Mouse (Mus musculus): ENCODE measurements around the gene Olfr56. TPM values are rescaled to one million over a fixed set of nuclear protein-coding genes. Genes with fewer than 3 reads are reported as not detected.

The Olfr56 gene
- polyA plus RNA-seq, 1 experiment from 2014 or later = not detected

GRCm38 (mm10) chr11:49086858-49087361, 108.2 kb downstream of the Olfr56 start:
- Histone ChIP-seq H3K36me3 (no peaks in the 10 kb centered on the region), H3K4me3 (no peak overlapping the region), H3K9ac (peak overlapping the region; percentile 73), H3K4me2 (peak overlapping the region; percentile 47), H3K4me1 (peaks cover 97% of the 10 kb centered on the region), H3K9me3 (replicated peaks) (no peaks in the 10 kb centered on the region), H3K27me3 (replicated peaks) (no peaks in the 10 kb centered on the region), H3K27ac (peak overlapping the region; percentile 94)
- no peak for ATAC-seq
- 70% methylated on average over 6 of the region's 6 CpGs for WGBS (ENCODE audit: insufficient replicate concordance)

- 18% methylated on average over 22 of the region's 22 CpGs for WGBS (ENCODE audit: insufficient replicate concordance)
- Histone ChIP-seq H3K9ac (peak overlapping the region; percentile 73), H3K27me3 (replicated peaks) (no peaks in the 10 kb centered on the region), H3K4me2 (peak overlapping the region; percentile 80), H3K27ac (peak overlapping the region; percentile 94), H3K36me3 (no peaks in the 10 kb centered on the region), H3K4me3 (peak overlapping the region; percentile 49), H3K9me3 (replicated peaks) (no peaks in the 10 kb centered on the region), H3K4me1 (peaks cover 97% of the 10 kb centered on the region)
- ATAC-seq = peak; percentile 93
Observed at GRCm38 (mm10) chr11:49087830-49088616, 109.3 kb downstream of the Olfr56 start.

DNA sequence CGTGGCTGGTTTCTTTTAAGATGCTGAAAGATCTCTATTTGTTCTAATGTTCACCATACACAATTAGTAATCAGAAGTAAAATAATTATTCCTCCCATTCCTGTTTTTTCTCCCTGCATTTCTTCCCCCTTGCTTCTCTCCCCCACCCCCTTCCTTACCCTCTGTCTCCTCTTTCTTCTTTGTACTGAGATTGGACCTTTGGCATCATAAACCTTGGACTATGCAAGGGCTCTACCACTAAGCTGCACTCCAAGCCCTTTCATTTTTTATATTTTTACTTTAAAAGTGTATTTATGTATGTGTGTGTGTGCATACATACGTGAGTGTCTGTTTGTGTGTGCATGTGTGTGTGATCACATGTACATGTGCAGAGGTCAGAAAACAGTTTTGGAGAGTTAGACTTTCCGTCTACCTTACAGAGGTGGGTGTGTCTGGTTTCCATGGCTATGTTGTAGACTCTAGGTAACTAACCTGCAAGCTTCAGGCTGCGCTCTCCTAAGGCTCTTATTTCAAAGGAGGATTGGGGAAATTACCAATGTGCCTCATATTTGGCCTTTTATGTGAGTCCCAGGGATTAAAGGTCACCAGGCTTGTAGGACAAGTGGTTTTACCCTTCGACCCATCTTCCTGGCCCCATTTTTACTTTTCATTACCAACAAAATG, 110.4 kb downstream of the Olfr56 start:
- H3K27me3 ChIP-seq (replicated peaks) = no peaks in the 10 kb centered on the region
- no peak overlapping the region for H3K9ac ChIP-seq
- H3K27ac ChIP-seq = peak overlapping the region; percentile 94
- peak overlapping the region; percentile 80 for H3K4me2 ChIP-seq
- ATAC-seq = no peak
- H3K4me3 ChIP-seq = peak overlapping the region; percentile 49
- WGBS (ENCODE audit: insufficient replicate concordance) = 69% methylated on average over 5 of the region's 5 CpGs
- peaks cover 93% of the 10 kb centered on the region for H3K4me1 ChIP-seq
- H3K36me3 ChIP-seq = no peaks in the 10 kb centered on the region
- H3K9me3 ChIP-seq (replicated peaks) = no peaks in the 10 kb centered on the region

GRCm38 (mm10) chr11:49089735-49090507, 111.2 kb downstream of the Olfr56 start:
- no peaks in the 10 kb centered on the region for H3K36me3 ChIP-seq
- peak overlapping the region; percentile 44 for H3K9ac ChIP-seq
- ATAC-seq = no peak
- no peaks in the 10 kb centered on the region for H3K9me3 ChIP-seq (replicated peaks)
- peaks cover 86% of the 10 kb centered on the region for H3K4me1 ChIP-seq
- H3K27me3 ChIP-seq (replicated peaks) = no peaks in the 10 kb centered on the region
- H3K4me3 ChIP-seq = no peak overlapping the region
- no peak overlapping the region for H3K4me2 ChIP-seq
- WGBS (ENCODE audit: insufficient replicate concordance) = 45% methylated on average over 3 of the region's 3 CpGs
- H3K27ac ChIP-seq = peak overlapping the region; percentile 71

- WGBS (ENCODE audit: insufficient replicate concordance) = 84% methylated on average over 5 of the region's 5 CpGs
- Histone ChIP-seq H3K4me2 (no peak overlapping the region), H3K27me3 (replicated peaks) (no peaks in the 10 kb centered on the region), H3K4me1 (peaks cover 80% of the 10 kb centered on the region), H3K9me3 (replicated peaks) (no peaks in the 10 kb centered on the region), H3K27ac (peak overlapping the region; percentile 71), H3K36me3 (no peaks in the 10 kb centered on the region), H3K9ac (peak overlapping the region; percentile 44; the same call in 1 of the 2 replicates), H3K4me3 (no peak overlapping the region)
- ATAC-seq = no peak
Observed at GRCm38 (mm10) chr11:49090551-49090950, 111.9 kb downstream of the Olfr56 start.

- no peak for ATAC-seq
- Histone ChIP-seq H3K9me3 (replicated peaks) (no peaks in the 10 kb centered on the region), H3K4me3 (no peak overlapping the region), H3K4me1 (peaks cover 74% of the 10 kb centered on the region), H3K4me2 (no peak overlapping the region), H3K27me3 (replicated peaks) (no peaks in the 10 kb centered on the region), H3K27ac (peak overlapping the region; percentile 71), H3K9ac (0 out of 2 replicates have a peak overlapping the region, but pooled peaks have one; percentile 23), H3K36me3 (no peaks in the 10 kb centered on the region)
- 53% methylated on average over 4 of the region's 4 CpGs for WGBS (ENCODE audit: insufficient replicate concordance)
Observed at GRCm38 (mm10) chr11:49091171-49091570, 112.5 kb downstream of the Olfr56 start.

DNA sequence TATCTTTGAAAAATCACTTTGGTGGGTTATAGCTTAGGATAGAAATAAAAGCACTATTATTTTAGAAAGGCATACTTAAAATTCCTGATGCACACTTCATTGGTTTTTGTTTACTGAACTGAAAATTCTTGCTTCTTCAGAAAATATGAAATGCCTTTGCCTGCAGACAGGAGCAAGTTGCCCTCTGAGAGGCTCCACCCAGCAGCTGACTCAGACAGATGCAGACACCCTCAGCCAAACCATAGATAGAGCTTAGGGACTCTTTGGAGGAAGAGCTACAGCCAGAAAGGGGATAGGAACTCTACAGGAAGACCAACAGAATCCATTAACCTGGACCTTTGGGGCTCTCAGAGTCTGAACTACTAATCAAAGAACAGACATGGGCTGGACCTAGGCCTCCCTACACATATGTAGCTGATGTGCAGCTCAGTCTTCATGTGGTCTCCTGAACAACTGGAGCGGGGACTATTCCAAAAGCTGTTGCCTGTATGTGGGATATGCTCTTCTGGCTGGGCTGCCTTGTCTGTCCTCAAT, 113.4 kb downstream of the Olfr56 start:
- no peak overlapping the region for H3K4me3 ChIP-seq
- no peak for ATAC-seq
- no peaks in the 10 kb centered on the region for H3K9me3 ChIP-seq (replicated peaks)
- peak overlapping the region; percentile 43; the same call in 1 of the 2 replicates for H3K9ac ChIP-seq
- H3K36me3 ChIP-seq = no peaks in the 10 kb centered on the region
- no peaks in the 10 kb centered on the region for H3K27me3 ChIP-seq (replicated peaks)
- H3K27ac ChIP-seq = peak overlapping the region; percentile 70
- H3K4me1 ChIP-seq = peaks cover 65% of the 10 kb centered on the region
- peak overlapping the region; percentile 12; the same call in 1 of the 2 replicates for H3K4me2 ChIP-seq
- WGBS (ENCODE audit: insufficient replicate concordance) = 96% methylated on average over 1 of the region's 1 CpGs

DNA sequence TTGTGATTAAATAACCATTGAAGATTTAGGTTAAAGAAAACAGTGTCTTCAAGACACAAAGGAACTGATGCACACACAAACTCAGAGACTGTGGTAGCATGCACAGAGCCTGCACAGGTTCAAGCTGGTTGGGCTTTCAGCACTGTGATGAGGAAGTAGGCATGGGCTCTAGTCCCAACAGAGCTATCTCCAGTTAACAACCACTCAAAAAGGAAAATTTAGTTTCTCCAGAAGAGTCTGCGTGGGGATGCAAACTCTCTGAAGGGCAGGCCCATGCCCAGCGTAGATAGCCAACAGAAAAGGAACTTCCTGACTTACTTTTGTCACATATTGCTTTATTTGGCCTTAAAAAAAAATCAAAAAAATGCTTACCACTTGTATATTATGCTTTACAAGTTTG, 114.1 kb downstream of the Olfr56 start:
- peaks cover 58% of the 10 kb centered on the region for H3K4me1 ChIP-seq
- WGBS (ENCODE audit: insufficient replicate concordance) = 71% methylated on average over 2 of the region's 2 CpGs
- no peak overlapping the region for H3K9ac ChIP-seq
- H3K9me3 ChIP-seq (replicated peaks) = no peaks in the 10 kb centered on the region
- no peak overlapping the region for H3K4me3 ChIP-seq
- no peaks in the 10 kb centered on the region for H3K27me3 ChIP-seq (replicated peaks)
- peak overlapping the region; percentile 70; the same call in 1 of the 2 replicates for H3K27ac ChIP-seq
- no peak overlapping the region for H3K4me2 ChIP-seq
- H3K36me3 ChIP-seq = no peaks in the 10 kb centered on the region
- no peak for ATAC-seq

DNA sequence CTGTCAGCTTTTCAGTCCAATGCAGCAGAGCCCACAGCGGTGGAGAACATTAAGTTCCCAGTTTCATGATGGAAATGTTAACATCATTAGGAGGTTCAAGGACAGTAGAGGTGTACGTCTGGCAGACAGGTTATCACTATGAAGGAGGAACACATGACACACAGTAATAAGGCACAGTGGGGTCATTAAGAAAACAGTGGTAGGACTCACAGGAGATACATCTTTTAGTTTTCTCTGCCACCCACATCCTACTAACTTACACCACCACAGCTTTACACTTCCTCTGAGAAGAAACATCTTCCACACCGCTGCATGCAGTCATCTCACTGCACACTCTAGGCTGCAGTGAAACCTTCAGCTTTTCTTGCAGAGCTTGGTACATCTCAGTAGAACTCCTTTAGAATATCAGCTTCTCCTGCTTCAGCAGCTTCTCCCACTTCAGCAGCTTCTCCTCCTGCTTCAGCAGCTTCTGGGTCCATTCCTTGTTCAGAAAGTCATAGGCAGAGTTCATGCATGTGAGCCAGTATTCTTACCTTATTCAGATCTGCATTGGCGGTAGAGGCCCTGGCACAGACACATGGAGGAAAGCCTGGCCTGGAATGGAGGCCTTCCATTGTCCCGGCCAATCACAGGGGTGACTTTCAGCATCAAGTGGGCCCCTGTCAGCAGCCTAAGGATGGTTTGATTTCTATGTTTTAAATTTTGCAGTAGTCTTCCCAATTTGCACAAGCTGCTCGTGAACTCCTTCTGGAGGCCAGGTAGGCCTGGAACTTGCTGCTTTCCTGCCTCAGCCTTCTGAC, 115.4 kb downstream of the Olfr56 start:
- Histone ChIP-seq H3K9ac (no peak overlapping the region), H3K4me1 (peaks cover 46% of the 10 kb centered on the region), H3K27ac (no peak overlapping the region), H3K27me3 (replicated peaks) (no peaks in the 10 kb centered on the region), H3K4me2 (no peak overlapping the region), H3K4me3 (no peak overlapping the region), H3K36me3 (no peaks in the 10 kb centered on the region), H3K9me3 (replicated peaks) (no peaks in the 10 kb centered on the region)
- no peak for ATAC-seq
- 74% methylated on average over 6 of the region's 6 CpGs for WGBS (ENCODE audit: insufficient replicate concordance)

DNA sequence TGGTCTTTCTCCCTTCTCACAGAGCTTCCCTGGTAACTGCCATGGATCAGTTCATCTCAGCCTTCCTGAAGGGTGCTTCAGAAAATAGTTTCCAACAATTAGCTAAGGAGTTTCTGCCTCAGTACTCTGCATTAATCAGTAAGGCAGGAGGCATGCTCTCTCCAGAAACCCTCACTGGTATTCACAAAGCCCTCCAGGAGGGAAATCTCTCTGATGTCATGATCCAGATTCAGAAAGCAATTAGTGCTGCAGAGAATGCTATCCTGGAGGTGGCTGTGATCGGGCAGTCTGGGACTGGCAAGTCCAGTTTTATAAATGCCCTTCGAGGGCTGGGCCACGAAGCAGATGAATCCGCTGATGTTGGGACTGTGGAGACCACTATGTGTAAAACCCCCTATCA, 116.7 kb downstream of the Olfr56 start:
- ATAC-seq = no peak
- Histone ChIP-seq H3K9me3 (replicated peaks) (no peaks in the 10 kb centered on the region), H3K4me3 (no peak overlapping the region), H3K27me3 (replicated peaks) (no peaks in the 10 kb centered on the region), H3K9ac (no peak overlapping the region; the same call in 1 of the 2 replicates), H3K4me1 (peaks cover 39% of the 10 kb centered on the region), H3K27ac (no peak overlapping the region), H3K36me3 (no peaks in the 10 kb centered on the region), H3K4me2 (no peak overlapping the region)
- WGBS (ENCODE audit: insufficient replicate concordance) = 95% methylated on average over 4 of the region's 4 CpGs

DNA sequence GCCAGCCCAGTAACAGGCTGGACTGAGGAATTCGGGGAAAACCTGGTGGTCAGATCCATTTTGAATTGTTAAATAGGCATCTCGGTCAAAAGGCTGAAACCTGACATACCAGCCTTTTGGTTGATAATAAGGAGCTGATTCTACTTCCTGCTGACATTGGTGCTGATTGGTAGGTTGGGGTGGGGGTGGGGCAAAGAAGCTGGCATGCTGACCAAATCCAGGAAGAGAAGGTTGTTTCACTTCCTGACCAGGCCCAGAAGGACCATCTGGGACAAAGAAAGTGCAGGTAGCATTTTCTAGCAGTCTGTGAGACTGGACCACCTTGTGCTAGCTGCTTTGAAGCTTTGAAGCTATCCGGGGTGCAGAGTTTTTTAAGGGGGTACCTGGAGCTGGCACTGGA, 121.7 kb downstream of the Olfr56 start:
- WGBS (ENCODE audit: insufficient replicate concordance) = 73% methylated on average over 3 of the region's 3 CpGs

More for the DNA sequence above, 121.7 kb downstream of the Olfr56 start:
- ATAC-seq = no peak
- H3K4me2 ChIP-seq = no peak overlapping the region
- H3K9me3 ChIP-seq (replicated peaks) = no peaks in the 10 kb centered on the region
- no peaks in the 10 kb centered on the region for H3K36me3 ChIP-seq
- no peak overlapping the region for H3K9ac ChIP-seq
- H3K4me1 ChIP-seq = peaks cover 42% of the 10 kb centered on the region
- no peak overlapping the region for H3K4me3 ChIP-seq
- no peaks in the 10 kb centered on the region for H3K27me3 ChIP-seq (replicated peaks)
- H3K27ac ChIP-seq = no peak overlapping the region

All from liver, embryonic 12.5 days (tissue).